Mouse (Mus musculus) ovary, postnatal 36 days (tissue): ENCODE results near the gene Lgr6.
"Not testable (repeated sequence)": the region's sequence is repeated elsewhere in the genome, so short reads cannot be mapped to it uniquely, and the experiment has no call there.

Experiments
- DNase-seq: peaks from one replicate; pipeline ENCODE4 v3.0.0; 2022; ENCODE audit warnings: low spot score, mixed read lengths

The Lgr6 gene

DNA sequence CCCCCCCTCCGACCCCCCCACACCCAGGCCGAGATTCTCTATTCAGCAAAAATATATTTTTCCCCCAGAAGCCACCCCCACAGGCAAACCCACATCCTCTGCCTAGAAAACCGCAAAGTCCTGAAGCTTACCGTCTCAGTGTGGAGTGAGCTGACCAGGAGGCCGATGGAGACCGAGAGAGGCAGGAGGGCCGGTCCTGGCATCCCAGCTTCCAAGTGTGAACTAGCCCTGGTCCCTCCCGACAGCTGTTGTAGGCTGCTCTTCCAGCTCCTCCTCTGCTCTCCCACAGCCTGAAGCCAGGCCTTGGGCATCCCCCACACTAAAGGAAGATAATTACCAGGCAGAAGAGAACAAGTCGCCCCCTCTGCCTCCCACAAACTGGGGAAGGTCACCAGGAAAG, 23.9 kb upstream of the Lgr6 start:
- peak; percentile 55 for DNase-seq

DNA sequence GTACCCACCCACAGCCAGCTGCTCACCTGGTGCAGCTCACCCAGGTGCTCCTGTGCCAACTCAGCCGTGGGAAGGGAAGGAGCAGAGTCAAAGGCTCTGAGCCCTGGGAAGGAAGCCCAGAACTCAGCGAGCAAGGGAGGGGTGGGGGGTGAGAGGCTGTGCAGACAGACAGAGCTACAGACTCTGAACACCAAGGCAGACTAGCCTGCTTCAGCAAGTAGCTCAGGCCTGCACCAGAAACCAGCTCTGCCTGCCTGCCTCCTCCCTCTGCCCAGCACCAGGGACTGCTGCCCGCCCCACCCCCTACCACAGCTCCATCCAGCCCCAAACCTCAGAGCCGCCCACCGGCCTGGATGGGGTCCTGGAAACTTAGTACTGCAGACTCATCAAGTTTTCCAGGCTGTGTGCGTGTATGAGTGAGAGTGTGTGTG, 22.9 kb upstream of the Lgr6 start:
- no peak for DNase-seq

DNA sequence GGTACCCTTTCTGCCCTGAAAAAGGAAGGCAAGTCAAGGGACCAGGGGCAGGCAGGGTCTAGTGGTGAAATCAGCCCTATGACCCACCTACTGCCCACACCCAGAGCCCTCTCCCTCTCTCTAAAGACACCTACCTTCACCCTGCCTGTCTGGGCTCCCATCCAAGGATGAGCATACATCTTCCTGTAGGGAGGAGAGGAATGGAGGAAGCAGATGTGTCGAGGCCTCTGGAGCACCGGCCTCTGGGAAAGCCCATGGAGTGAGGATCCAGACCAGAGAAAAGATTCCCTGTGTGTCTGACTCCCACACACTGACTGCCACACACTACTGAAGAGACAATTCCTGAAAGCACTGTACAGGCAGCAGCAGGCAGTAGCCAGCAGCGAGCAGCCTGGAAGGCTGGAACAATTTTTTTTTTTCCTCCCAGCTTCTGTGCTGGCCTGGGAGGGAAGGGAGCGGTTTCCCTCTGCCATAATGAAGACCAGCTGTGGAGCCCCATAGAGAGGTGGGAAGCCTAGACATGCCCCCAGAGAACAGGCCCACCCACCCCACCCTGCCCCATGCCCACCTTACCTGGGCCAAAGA, 21.5 kb upstream of the Lgr6 start:
- no peak for DNase-seq

DNA sequence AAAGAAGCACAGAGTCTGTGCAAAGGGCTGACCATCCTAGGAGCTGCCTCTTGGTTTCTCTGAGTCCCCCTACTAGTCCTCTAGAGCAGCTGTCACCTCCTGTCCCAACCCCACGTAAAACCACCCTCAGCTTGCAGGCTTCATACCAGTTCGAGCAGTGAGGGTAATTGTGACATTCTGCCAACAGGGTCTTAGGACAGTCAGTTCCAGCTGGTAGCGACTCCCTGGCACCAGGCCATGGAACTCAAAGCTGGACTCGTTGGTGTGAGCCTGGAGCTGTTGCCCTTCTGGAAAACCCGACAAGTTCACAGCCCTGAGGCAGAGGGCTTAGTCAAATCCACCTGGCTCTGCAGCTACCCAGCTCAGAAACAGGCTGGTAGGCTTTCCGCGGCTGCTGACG, 20.9 kb upstream of the Lgr6 start:
- no peak for DNase-seq

- no peak for DNase-seq
Measured at GRCm38 (mm10) chr1:135124573-135125363, 19.7 kb upstream of the Lgr6 start.

- DNase-seq = no peak
Measured at GRCm38 (mm10) chr1:135112661-135113060, 7.6 kb upstream of the Lgr6 start.

DNA sequence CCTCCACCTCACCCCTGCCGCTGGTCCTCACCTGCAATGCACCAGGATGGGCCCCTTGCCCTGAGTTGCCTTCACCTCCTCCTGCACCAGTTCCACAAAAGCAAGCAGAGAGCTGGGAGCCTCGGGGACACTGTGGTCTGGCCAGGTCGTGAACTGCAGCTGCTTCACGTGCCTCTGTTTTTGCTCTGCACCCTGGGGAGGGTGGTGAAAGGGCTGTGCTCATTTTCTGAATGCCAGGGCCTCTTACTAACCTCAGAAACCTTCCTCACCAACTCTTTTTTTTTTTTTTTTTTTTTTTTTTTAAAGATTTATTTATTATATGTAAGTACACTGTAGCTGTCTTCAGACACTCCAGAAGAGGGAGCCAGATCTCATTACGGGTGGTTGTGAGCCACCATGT, 6.2 kb upstream of the Lgr6 start:
- not testable (repeated sequence) for DNase-seq

DNA sequence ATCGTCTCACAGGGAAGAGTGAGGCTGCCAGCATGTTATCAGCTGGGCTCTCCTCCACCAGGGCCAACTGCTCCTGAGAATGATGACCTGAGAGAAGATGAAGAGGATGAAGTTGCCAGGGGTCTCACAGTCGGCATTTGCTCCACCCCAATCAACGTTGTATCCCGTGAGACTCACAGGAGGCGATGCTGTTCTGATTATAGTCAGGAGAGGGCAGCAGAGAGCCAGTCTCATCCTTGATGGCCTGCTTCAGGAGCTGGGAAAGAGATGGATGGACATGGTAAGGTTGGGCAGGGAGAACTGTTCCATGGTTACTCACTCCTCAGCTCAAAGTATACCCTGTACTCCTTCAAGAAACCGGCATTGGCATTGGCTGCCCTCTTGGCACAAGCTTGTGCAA, 5.0 kb upstream of the Lgr6 start:
- peak; percentile 59 for DNase-seq

DNA sequence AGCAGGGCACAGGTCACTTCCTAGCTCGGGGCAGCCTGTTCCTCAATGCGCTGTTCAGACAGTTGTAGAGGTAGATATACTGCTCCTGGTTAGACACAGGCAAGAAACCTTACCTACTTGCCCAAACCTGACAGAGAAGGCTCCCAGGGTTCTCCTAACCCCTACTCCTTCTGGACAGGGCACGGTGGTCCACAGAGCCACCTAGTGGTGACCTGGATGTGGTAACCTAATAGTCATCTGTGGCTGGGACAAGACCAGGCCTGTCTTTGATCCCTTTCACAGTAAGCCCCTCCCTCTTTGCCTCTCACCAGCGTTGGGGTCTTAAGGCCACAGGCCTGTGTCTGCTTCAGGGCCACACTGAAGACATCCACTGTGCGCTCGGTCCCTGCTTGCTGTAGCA, 3.5 kb upstream of the Lgr6 start:
- DNase-seq = no peak

GRCm38 (mm10) chr1:135105951-135106350, 875 bp upstream of the Lgr6 start:
- peak; percentile 80 for DNase-seq

DNA sequence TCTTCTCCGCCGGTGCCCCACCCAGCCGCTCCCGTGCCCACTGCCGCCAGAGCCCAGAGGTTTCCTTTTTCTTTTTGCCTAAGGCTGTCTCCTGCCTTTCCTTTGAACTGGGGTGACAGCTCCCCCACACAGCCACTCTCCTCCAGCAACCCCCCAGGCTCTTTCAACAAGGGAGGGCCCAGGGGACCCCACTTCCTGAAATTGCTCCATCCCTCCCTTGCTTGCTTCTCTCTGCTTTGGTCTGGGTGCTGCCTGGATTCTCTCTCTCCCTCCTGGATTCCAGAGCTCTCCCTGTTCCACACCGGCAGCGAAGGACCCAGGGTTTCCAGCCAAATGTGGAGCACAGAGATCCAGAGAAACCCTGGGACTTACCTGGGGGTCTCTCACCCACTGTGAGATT, 4.7 kb downstream of the Lgr6 start:
- DNase-seq = no peak

GRCm38 (mm10) chr1:135098441-135098840, 6.6 kb downstream of the Lgr6 start:
- DNase-seq = no peak

- no peak for DNase-seq
Measured at GRCm38 (mm10) chr1:135097441-135097840, 7.6 kb downstream of the Lgr6 start.

DNA sequence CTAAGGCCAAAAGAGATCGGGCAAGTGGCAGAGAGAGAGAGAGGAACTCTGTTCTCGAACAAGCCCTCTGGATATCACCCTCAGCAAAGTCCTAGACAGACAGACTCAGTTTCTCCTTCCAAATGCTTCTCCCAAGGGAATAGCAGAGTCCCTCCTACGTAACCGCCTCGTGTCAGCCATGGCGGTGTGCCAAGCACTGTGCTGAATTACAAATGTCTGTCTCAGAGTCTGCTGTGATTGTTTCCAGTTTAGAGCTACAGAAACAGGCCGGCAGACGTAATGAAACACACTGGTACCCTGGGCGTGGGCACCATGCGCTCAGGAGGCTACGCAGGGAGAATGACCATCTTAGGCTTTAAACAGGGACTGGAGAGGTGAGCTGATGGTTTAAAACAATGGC, 8.8 kb downstream of the Lgr6 start:
- no peak for DNase-seq

DNA sequence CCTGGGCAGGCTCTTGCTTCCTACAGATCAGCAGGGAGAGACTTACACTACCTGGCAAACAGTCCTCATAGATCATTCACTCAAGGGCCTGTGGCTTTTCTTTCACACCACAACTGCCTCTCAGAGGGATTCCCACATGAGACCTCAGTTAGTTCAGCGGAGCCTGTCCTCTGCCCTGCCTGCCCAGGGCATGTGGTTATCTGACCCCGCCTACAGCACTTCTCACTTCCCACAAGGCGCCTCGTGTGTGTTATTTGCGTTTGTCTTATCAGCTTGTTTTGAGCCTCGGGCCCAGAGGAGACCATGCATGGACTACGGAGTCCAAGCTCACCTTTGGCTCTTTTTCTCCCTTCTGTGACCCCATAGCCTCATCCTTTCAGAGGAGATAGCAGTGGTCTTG, 9.9 kb downstream of the Lgr6 start:
- DNase-seq = no peak

DNA sequence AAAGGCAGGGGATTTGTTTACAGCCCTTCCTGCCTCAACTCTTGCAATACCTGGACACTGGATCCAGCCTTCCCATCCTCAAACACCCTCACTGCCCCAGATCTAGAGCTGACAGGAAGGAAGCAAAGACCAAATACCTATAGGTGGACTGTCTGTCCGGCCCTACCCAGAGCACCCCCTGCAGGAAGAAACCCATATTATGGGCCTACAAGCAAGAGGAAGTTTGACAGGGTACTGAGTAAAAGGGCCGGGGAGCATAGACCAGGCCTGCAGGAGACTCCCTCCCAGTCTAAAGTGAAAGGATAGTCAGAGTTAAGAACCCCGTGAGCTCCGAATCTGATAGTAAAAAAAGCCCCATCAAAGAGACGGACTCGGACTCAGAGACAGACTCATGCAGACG, 10.4 kb downstream of the Lgr6 start:
- DNase-seq = no peak

GRCm38 (mm10) chr1:135090914-135091313, 14.2 kb downstream of the Lgr6 start:
- DNase-seq = no peak

DNA sequence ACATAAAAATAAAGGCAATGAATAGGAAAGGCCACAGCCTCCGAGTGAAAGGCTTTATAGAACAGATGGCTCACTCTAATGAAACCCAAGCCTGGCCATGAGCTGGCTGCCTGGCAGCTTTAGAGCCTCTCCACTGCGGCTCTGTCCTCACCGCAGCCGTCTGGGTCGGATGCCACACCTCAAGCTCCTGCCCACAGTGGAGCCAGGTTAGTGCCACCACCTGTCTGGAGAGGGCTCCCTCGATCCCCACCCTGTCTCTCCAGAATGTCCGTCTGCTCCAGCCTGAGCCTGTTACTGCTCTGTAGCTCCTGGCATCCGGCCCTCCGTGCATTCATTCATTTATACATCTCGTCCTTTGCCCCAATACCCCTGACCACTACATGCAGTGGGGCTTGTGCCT, 15.4 kb downstream of the Lgr6 start:
- no peak for DNase-seq

DNA sequence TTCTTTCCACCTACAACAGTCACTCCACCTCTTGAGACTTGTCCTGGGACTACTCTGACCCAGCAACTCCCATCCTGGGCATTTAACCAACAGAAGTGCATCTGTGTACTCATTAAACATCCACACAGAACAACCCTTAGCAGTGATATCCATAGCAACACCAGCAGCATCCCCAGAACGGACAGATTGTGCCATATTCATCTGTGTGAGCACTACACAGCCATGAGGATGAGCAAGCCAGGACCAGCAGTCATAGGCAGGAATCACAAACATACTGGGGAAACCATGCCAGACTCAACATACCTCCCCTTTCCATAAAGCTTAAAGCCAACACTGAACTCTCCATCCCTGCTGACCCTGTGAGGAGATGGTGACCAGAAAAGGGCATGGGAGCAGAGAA, 17.7 kb downstream of the Lgr6 start:
- no peak for DNase-seq

GRCm38 (mm10) chr1:135086015-135086414, 19.1 kb downstream of the Lgr6 start:
- no peak for DNase-seq

DNA sequence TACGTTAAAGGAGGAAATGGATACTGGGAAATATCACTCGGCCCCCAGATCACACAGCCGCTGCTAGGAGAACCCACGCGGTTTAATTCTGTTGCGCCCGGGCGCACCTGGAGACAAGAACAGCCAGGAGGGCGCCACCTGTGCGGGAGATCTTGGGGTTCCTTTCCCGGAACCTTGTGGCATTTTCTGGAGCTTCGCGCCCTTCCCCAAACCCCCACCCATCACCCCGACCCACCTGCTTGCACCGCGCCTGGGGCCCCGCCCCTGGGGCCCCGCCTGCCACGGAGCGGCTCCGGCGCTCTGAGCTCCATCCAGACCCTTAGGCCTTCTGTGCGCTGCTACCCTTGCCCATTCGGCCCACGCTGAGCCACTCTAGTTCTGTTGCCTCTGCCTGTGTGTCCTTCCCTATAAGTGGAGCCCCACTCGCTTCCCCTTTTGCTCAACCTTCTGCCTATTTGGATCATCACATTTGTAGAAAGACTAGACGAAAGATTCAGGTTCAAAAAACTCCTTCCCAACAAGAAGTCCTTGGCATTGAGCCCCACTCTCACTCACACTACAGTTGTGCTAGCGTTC, 19.7 kb downstream of the Lgr6 start:
- no peak for DNase-seq

DNA sequence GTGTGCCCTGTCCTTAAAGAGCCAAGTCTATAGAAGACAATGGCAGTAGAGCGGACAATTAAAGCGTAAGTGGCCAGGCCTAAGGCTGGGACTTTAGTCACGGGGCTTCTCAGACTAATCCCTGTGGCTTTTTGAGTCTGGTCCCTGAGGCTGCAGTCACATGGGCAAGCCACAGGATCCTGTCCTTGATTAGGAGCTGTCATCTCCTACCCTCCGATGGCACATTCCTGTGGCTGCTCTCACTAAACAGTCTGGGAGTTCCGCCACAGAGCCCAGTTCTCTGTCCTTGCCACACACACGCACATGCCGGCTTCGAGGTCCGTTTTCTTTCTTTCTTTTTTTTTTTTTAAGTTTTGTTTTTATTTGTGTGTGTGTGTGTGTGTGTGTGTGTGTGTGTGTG, 21.6 kb downstream of the Lgr6 start:
- DNase-seq = no peak

- DNase-seq = no peak
Measured at GRCm38 (mm10) chr1:135082267-135082666, 22.8 kb downstream of the Lgr6 start.

GRCm38 (mm10) chr1:135079021-135079420, 26.1 kb downstream of the Lgr6 start:
- DNase-seq = no peak
